Mouse (Mus musculus) ovary, postnatal 36 days (tissue): ENCODE measurements around the gene Ctnnal1.
"Not testable (repeated sequence)": the region's sequence is repeated elsewhere in the genome, so short reads cannot be mapped to it uniquely, and the experiment has no call there.

Experiments used
- DNase-seq: peaks from one replicate; pipeline ENCODE4 v3.0.0; 2022; ENCODE audit warnings: low spot score, mixed read lengths

Gene Ctnnal1

GRCm38 (mm10) chr4:56865003-56865511, at the start of gene Ctnnal1:
Gene Ctnnal1, minus strand, starts transcription at chr4:56865188.
- peak; percentile 96 for DNase-seq

- no peak for DNase-seq
Measured at GRCm38 (mm10) chr4:56914761-56915160, 49.8 kb upstream of the Ctnnal1 start.

GRCm38 (mm10) chr4:56914338-56914737, 49.4 kb upstream of the Ctnnal1 start:
- DNase-seq: no peak

- DNase-seq: no peak
Measured at GRCm38 (mm10) chr4:56912382-56913001, 47.5 kb upstream of the Ctnnal1 start.

- no peak for DNase-seq
Measured at GRCm38 (mm10) chr4:56909568-56909967, 44.6 kb upstream of the Ctnnal1 start.

- no peak for DNase-seq
Measured at GRCm38 (mm10) chr4:56907671-56908070, 42.7 kb upstream of the Ctnnal1 start.

- no peak for DNase-seq
Measured at GRCm38 (mm10) chr4:56906926-56907325, 41.9 kb upstream of the Ctnnal1 start.

- DNase-seq: no peak
Measured at GRCm38 (mm10) chr4:56905507-56905906, 40.5 kb upstream of the Ctnnal1 start.

GRCm38 (mm10) chr4:56901671-56902070, 36.7 kb upstream of the Ctnnal1 start:
- no peak for DNase-seq

- no peak for DNase-seq
Measured at GRCm38 (mm10) chr4:56899216-56899615, 34.2 kb upstream of the Ctnnal1 start.

- DNase-seq: no peak
Measured at GRCm38 (mm10) chr4:56897511-56897910, 32.5 kb upstream of the Ctnnal1 start.

GRCm38 (mm10) chr4:56894196-56894595, 29.2 kb upstream of the Ctnnal1 start:
- no peak for DNase-seq

GRCm38 (mm10) chr4:56892501-56893115, 27.6 kb upstream of the Ctnnal1 start:
- DNase-seq: no peak

GRCm38 (mm10) chr4:56888483-56888882, 23.5 kb upstream of the Ctnnal1 start:
- no peak for DNase-seq

- no peak for DNase-seq
Measured at GRCm38 (mm10) chr4:56886286-56886979, 21.4 kb upstream of the Ctnnal1 start.

- DNase-seq: no peak
Measured at GRCm38 (mm10) chr4:56880036-56880703, 15.2 kb upstream of the Ctnnal1 start.

- DNase-seq: no peak
Measured at GRCm38 (mm10) chr4:56878971-56879370, 14.0 kb upstream of the Ctnnal1 start.

GRCm38 (mm10) chr4:56870541-56870940, 5.6 kb upstream of the Ctnnal1 start:
- DNase-seq: not testable (repeated sequence)

GRCm38 (mm10) chr4:56867761-56868160, 2.8 kb upstream of the Ctnnal1 start:
- no peak for DNase-seq

GRCm38 (mm10) chr4:56865971-56866370, 983 bp upstream of the Ctnnal1 start:
- DNase-seq: no peak

- DNase-seq: no peak
Measured at GRCm38 (mm10) chr4:56864417-56865001, 479 bp downstream of the Ctnnal1 start.

GRCm38 (mm10) chr4:56864016-56864415, 972 bp downstream of the Ctnnal1 start:
- DNase-seq: no peak
